Mouse (Mus musculus) neural tube, embryonic 14.5 days (tissue): Measurements from ENCODE around the gene Trim7. TPM values are rescaled to one million over a fixed set of nuclear protein-coding genes. Genes with fewer than 3 reads are reported as not detected.

Source experiments
- ATAC-seq: fragments of 200-750 bp; cut with Nextera tagmentation; 2 replicates; pipeline ENCODE4 v1.8.0; 2017; ENCODE audit warnings: low read depth, mild to moderate bottlenecking, moderate TSS enrichment, moderate library complexity
- H3K27ac ChIP-seq: fragments of 300-500 bp; sonication (generic); 2 replicates; pipeline ENCODE4 v1.5.1; 2014; ENCODE audit warnings: low read depth, mild to moderate bottlenecking, control low read depth, low read length, moderate library complexity, mixed read lengths
- H3K27me3 ChIP-seq: fragments of 300-500 bp; sonication (generic); 2 replicates; pipeline ENCODE4 v1.6.1; 2014; ENCODE audit warnings: low read length; ENCODE audit not compliant: control insufficient read depth, insufficient read depth
- H3K36me3 ChIP-seq: fragments of 300-500 bp; sonication (generic); 2 replicates; pipeline ENCODE4 v1.6.1; 2014; ENCODE audit warnings: low read length, mixed read lengths; ENCODE audit not compliant: control insufficient read depth, insufficient read depth
- H3K4me1 ChIP-seq: fragments of 300-500 bp; sonication (generic); 2 replicates; pipeline ENCODE4 v1.6.1; 2014; ENCODE audit warnings: low read length; ENCODE audit not compliant: control insufficient read depth, insufficient read depth
- H3K4me2 ChIP-seq: fragments of 300-500 bp; sonication (generic); 2 replicates; pipeline ENCODE4 v1.6.1; 2014; ENCODE audit warnings: mild to moderate bottlenecking, low read depth, low read length, control low read depth
- H3K4me3 ChIP-seq: fragments of 300-500 bp; sonication (generic); 2 replicates; pipeline ENCODE4 v1.5.1; 2014; ENCODE audit warnings: low read depth, low read length, control low read depth, mixed read lengths
- H3K9ac ChIP-seq: fragments of 300-500 bp; sonication (generic); replicated peaks from 2 replicates; pipeline ENCODE4 v1.6.1; 2014; ENCODE audit warnings: low read depth, mild to moderate bottlenecking, control low read depth, low read length, mixed read lengths
- H3K9me3 ChIP-seq: fragments of 300-500 bp; sonication (generic); 2 replicates; pipeline ENCODE4 v1.6.1; 2016; ENCODE audit warnings: low read length; ENCODE audit not compliant: control insufficient read depth
- WGBS: fragments of 180-500 bp; shearing (Covaris S2); extraction: QIAGEN DNeasy Blood & Tissue Kit; methylation state at CpG from one replicate; pipeline ENCODE4 v1.1.7; 2014; 5-methylcytosine and 5-hydroxymethylcytosine counted together
- polyA plus RNA-seq: library from polyadenylated mRNA; unstranded; fragments of >200 nt; fragmentation: Nextera tagmentation; extraction: Ambion mirVana; gene quantifications from 2 replicates; pipeline ENCODE4 v1.2.1, GENCODE M21; 2014

The Trim7 gene
- polyA plus RNA-seq, 1 experiment from 2014 or later: 2.0 TPM

- Histone ChIP-seq H3K36me3 (no peaks in the 10 kb centered on the region), H3K27ac (no peak overlapping the region), H3K4me3 (no peak overlapping the region), H3K27me3 (no peaks in the 10 kb centered on the region), H3K4me2 (no peak overlapping the region), H3K9ac (no peak overlapping the region), H3K4me1 (peaks cover 14% of the 10 kb centered on the region), H3K9me3 (no peaks in the 10 kb centered on the region)
- 62% methylated on average over 2 of the region's 2 CpGs for WGBS
- no peak for ATAC-seq
Observed at GRCm38 (mm10) chr11:48850240-48850639, 24.3 kb downstream of the Trim7 start.

- Histone ChIP-seq H3K36me3 (no peaks in the 10 kb centered on the region), H3K27ac (no peak overlapping the region), H3K9ac (no peak overlapping the region), H3K4me3 (no peak overlapping the region), H3K4me2 (no peak overlapping the region), H3K4me1 (peaks cover 14% of the 10 kb centered on the region), H3K9me3 (no peaks in the 10 kb centered on the region), H3K27me3 (no peaks in the 10 kb centered on the region)
- WGBS: 84% methylated on average over 4 of the region's 4 CpGs
- ATAC-seq: no peak
Observed at GRCm38 (mm10) chr11:48851270-48851995, 25.5 kb downstream of the Trim7 start.

GRCm38 (mm10) chr11:48852190-48852589 is 26.2 kb downstream of the Trim7 start:
- Histone ChIP-seq H3K27me3 (no peaks in the 10 kb centered on the region), H3K4me2 (peak overlapping the region; percentile 74; the same call in 1 of the 2 replicates), H3K9me3 (no peaks in the 10 kb centered on the region), H3K36me3 (no peaks in the 10 kb centered on the region), H3K4me1 (peaks cover 14% of the 10 kb centered on the region), H3K27ac (no peak overlapping the region), H3K4me3 (peak overlapping the region; percentile 54), H3K9ac (no peak overlapping the region; the same call in 1 of the 2 replicates)
- 85% methylated on average over 4 of the region's 4 CpGs for WGBS
- ATAC-seq: no peak

- Histone ChIP-seq H3K4me1 (peaks cover 14% of the 10 kb centered on the region), H3K9ac (peak overlapping the region; percentile 37), H3K27ac (no peak overlapping the region), H3K27me3 (no peaks in the 10 kb centered on the region), H3K4me2 (peak overlapping the region; percentile 74), H3K4me3 (peak overlapping the region; percentile 54), H3K9me3 (no peaks in the 10 kb centered on the region), H3K36me3 (no peaks in the 10 kb centered on the region)
- ATAC-seq: peak; percentile 36
- 9% methylated on average over 23 of the region's 23 CpGs for WGBS
Observed at GRCm38 (mm10) chr11:48852624-48853473, 26.9 kb downstream of the Trim7 start.

GRCm38 (mm10) chr11:48853474-48854180 is 27.7 kb downstream of the Trim7 start:
- Histone ChIP-seq H3K27ac (no peak overlapping the region), H3K9me3 (no peaks in the 10 kb centered on the region), H3K27me3 (no peaks in the 10 kb centered on the region; the same call in 1 of the 2 replicates), H3K4me2 (peak overlapping the region; percentile 74), H3K4me1 (peaks cover 19% of the 10 kb centered on the region), H3K4me3 (peak overlapping the region; percentile 54), H3K36me3 (no peaks in the 10 kb centered on the region), H3K9ac (peak overlapping the region; percentile 37)
- 1% methylated on average over 31 of the region's 31 CpGs for WGBS
- peak; percentile 76 for ATAC-seq

GRCm38 (mm10) chr11:48859014-48859413 is 33.1 kb downstream of the Trim7 start:
- Histone ChIP-seq H3K4me1 (peaks cover 17% of the 10 kb centered on the region), H3K27ac (no peak overlapping the region), H3K27me3 (no peaks in the 10 kb centered on the region; the same call in 1 of the 2 replicates), H3K9me3 (no peaks in the 10 kb centered on the region), H3K4me2 (peak overlapping the region; percentile 60), H3K36me3 (no peaks in the 10 kb centered on the region), H3K9ac (no peak overlapping the region), H3K4me3 (peak overlapping the region; percentile 32)
- no peak for ATAC-seq
- 0% methylated on average over 6 of the region's 6 CpGs for WGBS

- no peaks in the 10 kb centered on the region for H3K9me3 ChIP-seq
- no peaks in the 10 kb centered on the region for H3K36me3 ChIP-seq
- no peak overlapping the region for H3K27ac ChIP-seq
- peaks cover 5% of the 10 kb centered on the region; the same call in 1 of the 2 replicates for H3K4me1 ChIP-seq
- no peak overlapping the region for H3K9ac ChIP-seq
- ATAC-seq: no peak
- H3K27me3 ChIP-seq: no peaks in the 10 kb centered on the region; the same call in 1 of the 2 replicates
- 76% methylated on average over 1 of the region's 1 CpGs for WGBS
- no peak overlapping the region for H3K4me2 ChIP-seq
- no peak overlapping the region for H3K4me3 ChIP-seq
Observed at GRCm38 (mm10) chr11:48862784-48863319, 36.9 kb downstream of the Trim7 start.

- Histone ChIP-seq H3K4me1 (no peaks in the 10 kb centered on the region), H3K4me3 (no peak overlapping the region), H3K9ac (no peak overlapping the region), H3K27ac (no peak overlapping the region), H3K27me3 (no peaks in the 10 kb centered on the region), H3K9me3 (no peaks in the 10 kb centered on the region), H3K4me2 (no peak overlapping the region), H3K36me3 (no peaks in the 10 kb centered on the region)
- no peak for ATAC-seq
- 92% methylated on average over 3 of the region's 3 CpGs for WGBS
Observed at GRCm38 (mm10) chr11:48863808-48864207, 37.9 kb downstream of the Trim7 start.
